In genomic region chr1:72012710-72013109, GRCm38 (mm10) we compare ENCODE assay signal across 29 mouse cellular contexts.
A peak's percentile ranks its signal among the peaks of the same experiment; 100 is the strongest.
DNase-seq lines count a peak whose midpoint lies in the region; ATAC-seq and TF ChIP-seq lines count a peak whose summit lies in the region.
"Had no signal": no experiment of that assay in that cellular context is flagged by ENCODE, and none has a peak within 500 bp of the region (broad histone marks: within the 10 kb centered on the region; RNA-seq: fewer than 3 reads in every experiment).

No protein-coding gene starts in this region.

- TF ChIP-seq CTCF in kidney, adult 2 months (conservative IDR thresholded peaks at IDR 0.05; ENCODE audit: insufficient read depth, insufficient read length, low read depth, low read length), result no peak
- TF ChIP-seq CTCF in liver, postnatal 0 days (IDR thresholded peaks at IDR 0.05; ENCODE audit: low read depth), result no peak

- H3K4me1 ChIP-seq in kidney, adult 2 months (ENCODE audit: control insufficient read depth, insufficient read depth, low read length), result peaks cover 8% of the 10 kb centered on the region; the same call in 1 of the 2 replicates
- 0 out of 2 replicates have a peak, but pooled peaks cover 3% of the 10 kb centered on the region for H3K4me1 ChIP-seq in kidney, embryonic 14.5 days (ENCODE audit: control insufficient read depth, insufficient read depth, low read length)
- H3K4me1 ChIP-seq in liver, postnatal 0 days (ENCODE audit: insufficient read depth), result peaks cover 22% of the 10 kb centered on the region
- H3K4me1 ChIP-seq in liver, embryonic 12.5 days, result peaks cover 20% of the 10 kb centered on the region
- H3K4me1 ChIP-seq: hindbrain, embryonic 12.5 days; intestine, embryonic 15.5 days had no signal

- H3K9me3 ChIP-seq in kidney, embryonic 14.5 days (ENCODE audit: control insufficient read depth, low read length), result no peaks in the 10 kb centered on the region
- H3K9me3 ChIP-seq in liver, postnatal 0 days (ENCODE audit: low read length), result no peaks in the 10 kb centered on the region
- no peaks in the 10 kb centered on the region for H3K9me3 ChIP-seq in liver, embryonic 12.5 days (replicated peaks)
- H3K9me3 ChIP-seq: hindbrain, embryonic 12.5 days; intestine, embryonic 15.5 days; limb, embryonic 10.5 days; limb, embryonic 15.5 days had no signal

- H3K36me3 ChIP-seq in kidney, adult 2 months (ENCODE audit: control insufficient read depth, insufficient read depth, low read length), result no peaks in the 10 kb centered on the region
- H3K36me3 ChIP-seq in kidney, embryonic 14.5 days (ENCODE audit: control insufficient read depth, insufficient read depth, low read length), result no peaks in the 10 kb centered on the region
- no peaks in the 10 kb centered on the region for H3K36me3 ChIP-seq in liver, postnatal 0 days (replicated peaks; ENCODE audit: insufficient read depth, low read length)
- no peaks in the 10 kb centered on the region for H3K36me3 ChIP-seq in liver, embryonic 12.5 days
- H3K36me3 ChIP-seq: hindbrain, embryonic 12.5 days; intestine, embryonic 15.5 days; limb, embryonic 10.5 days; limb, embryonic 15.5 days had no signal

- H3K9ac ChIP-seq in kidney, embryonic 14.5 days (ENCODE audit: low read depth, low read length), result no peak overlapping the region
- no peak overlapping the region for H3K9ac ChIP-seq in liver, postnatal 0 days (replicated peaks)
- H3K9ac ChIP-seq in liver, embryonic 12.5 days, result no peak overlapping the region
- H3K9ac ChIP-seq: hindbrain, embryonic 12.5 days; intestine, embryonic 15.5 days; limb, embryonic 15.5 days had no signal

- TF ChIP-seq POLR2A in kidney, adult 2 months (IDR thresholded peaks at IDR 0.05; ENCODE audit: low read depth, low read length), result no peak

- no peak for ATAC-seq in kidney, embryonic 14.5 days (ENCODE audit: low FRiP score, low TSS enrichment)
- ATAC-seq in liver, postnatal 0 days, result peak; percentile 80
- no peak for ATAC-seq in liver, embryonic 12.5 days
- no peak for ATAC-seq in megakaryocyte, adult 5-6 weeks (ENCODE audit: poor library complexity, severe bottlenecking)
- ATAC-seq: forebrain, embryonic 16.5 days; hindbrain, postnatal 0 days; intestine, embryonic 15.5 days; Patski had no signal

- TF ChIP-seq EP300 in liver, postnatal 0 days (IDR thresholded peaks at IDR 0.05; ENCODE audit: low read depth), result no peak

- no peaks in the 10 kb centered on the region for H3K27me3 ChIP-seq in kidney, adult 2 months (replicated peaks; ENCODE audit: control insufficient read depth, insufficient read depth, low read length)
- no peaks in the 10 kb centered on the region for H3K27me3 ChIP-seq in kidney, embryonic 14.5 days (ENCODE audit: control insufficient read depth, insufficient read depth, low read length)
- H3K27me3 ChIP-seq in liver, postnatal 0 days (ENCODE audit: insufficient read depth, low read length), result no peaks in the 10 kb centered on the region
- H3K27me3 ChIP-seq in liver, embryonic 12.5 days (replicated peaks), result no peaks in the 10 kb centered on the region
- H3K27me3 ChIP-seq: hindbrain, embryonic 12.5 days; intestine, embryonic 15.5 days; limb, embryonic 15.5 days; Patski had no signal

- H3K4me2 ChIP-seq in kidney, embryonic 14.5 days (replicated peaks; ENCODE audit: low read depth, low read length), result no peak overlapping the region
- no peak overlapping the region for H3K4me2 ChIP-seq in liver, postnatal 0 days (ENCODE audit: low read depth, low read length)
- no peak overlapping the region for H3K4me2 ChIP-seq in liver, embryonic 12.5 days
- H3K4me2 ChIP-seq: hindbrain, embryonic 12.5 days; intestine, embryonic 15.5 days; limb, embryonic 15.5 days had no signal

- H3K4me3 ChIP-seq in kidney, adult 2 months (ENCODE audit: insufficient read depth, low read depth, low read length), result no peak overlapping the region
- H3K4me3 ChIP-seq in kidney, embryonic 14.5 days (ENCODE audit: low read length), result no peak overlapping the region
- no peak overlapping the region for H3K4me3 ChIP-seq in liver, postnatal 0 days (ENCODE audit: low read depth, low read length)
- H3K4me3 ChIP-seq in liver, embryonic 12.5 days, result no peak overlapping the region
- H3K4me3 ChIP-seq: erythroblast, embryonic 14.5 days; gastrocnemius, adult 2 months; heart, adult 2 months; hindbrain, embryonic 12.5 days; intestine, embryonic 15.5 days; limb, embryonic 10.5 days; limb, embryonic 15.5 days had no signal

- H3K27ac ChIP-seq in kidney, adult 2 months (ENCODE audit: insufficient read depth, low read depth, low read length), result no peak overlapping the region
- H3K27ac ChIP-seq in kidney, embryonic 14.5 days (ENCODE audit: low read depth, low read length), result no peak overlapping the region
- H3K27ac ChIP-seq in liver, postnatal 0 days (ENCODE audit: low read depth), result peak overlapping the region; percentile 72
- H3K27ac ChIP-seq in liver, embryonic 12.5 days, result no peak overlapping the region
- H3K27ac ChIP-seq: gastrocnemius, adult 2 months; heart, adult 2 months; hindbrain, embryonic 12.5 days; hindbrain, postnatal 0 days; intestine, embryonic 15.5 days; limb, embryonic 10.5 days; limb, embryonic 15.5 days; macrophage had no signal

- DNase-seq in adrenal gland, postnatal 36 days, result peak; percentile 12 to 33
- no peak for DNase-seq in adrenal gland, adult 18-20 months (ENCODE audit: low spot score in 2 of 2)
- DNase-seq in kidney, adult 2 months, result peak; percentile 82
- no peak for DNase-seq in liver, postnatal 0 days
- DNase-seq in yolk sac, embryonic 10.5 days (ENCODE audit: low spot score), result peak; percentile 25
- DNase-seq: adrenal gland, postnatal 10 days; cerebellum, adult 18-20 months; cerebellum, postnatal 10 days; gastrocnemius, adult 2 months; heart, adult 2 months; heart, postnatal 36 days; layer of hippocampus, adult 9-11 months; lung, adult 2 months; lung, postnatal 10 days; midbrain, embryonic 14.5 days; right cerebral cortex, postnatal 25 days; thymus, postnatal 14 days had no signal

- WGBS in kidney, adult 2 months, result 56% methylated on average over 7 of the region's 7 CpGs
- WGBS in kidney, embryonic 14.5 days, result 78% methylated on average over 7 of the region's 7 CpGs
- WGBS in liver, postnatal 0 days (ENCODE audit: insufficient replicate concordance), result 66% methylated on average over 7 of the region's 7 CpGs
- 70% methylated on average over 7 of the region's 7 CpGs for WGBS in liver, embryonic 12.5 days (ENCODE audit: insufficient replicate concordance)

Comparison
In these comparisons a context has a peak if more than half of its experiments do, and no peak if none do; other contexts are left out.
1. DNase-seq: peak in adrenal gland, postnatal 36 days (2 of 2), kidney, adult 2 months (single experiment) and yolk sac, embryonic 10.5 days (single experiment); none in adrenal gland, adult 18-20 months (0 of 2) and liver, postnatal 0 days (single experiment).